Mouse (Mus musculus) macrophage (primary cell): ENCODE measurements around the gene Rad21l. TPM values are rescaled to one million over a fixed set of nuclear protein-coding genes. Genes with fewer than 3 reads are reported as not detected.

ENCODE experiments used
- H3K27ac ChIP-seq: fragments of 350-480 bp; formaldehyde crosslinking; 2 replicates; pipeline ENCODE4 v1.9.0; 2021
- H3K36me3 ChIP-seq: fragments of 350-480 bp; formaldehyde crosslinking; 2 replicates; pipeline ENCODE4 v1.9.0; 2021; ENCODE audit errors: inconsistent target
- H3K4me3 ChIP-seq: fragments of 350-480 bp; formaldehyde crosslinking; 2 replicates; pipeline ENCODE4 v1.9.0; 2021; ENCODE audit errors: inconsistent target
- H3K79me2 ChIP-seq: fragments of 350-480 bp; formaldehyde crosslinking; 2 replicates; pipeline ENCODE4 v1.9.0; 2021; ENCODE audit errors: inconsistent target
- WGBS: methylation state at CpG from one replicate; pipeline ENCODE4 v1.1.7; 2026; ENCODE audit warnings: inconsistent platforms; ENCODE audit not compliant: missing documents; 5-methylcytosine and 5-hydroxymethylcytosine counted together
- polyA plus RNA-seq: library from polyadenylated mRNA; stranded (reverse); fragments of 250-400 nt; gene quantifications from 3 replicates; pipeline ENCODE4 v1.2.4, GENCODE M21; 2018; ENCODE audit warnings: inconsistent platforms
- total RNA-seq, 78 experiments: library from RNA; depleted of rRNA; stranded (reverse); fragments of 250-400 nt; gene quantifications; 1 replicate in 9 of 78; 2 replicates in 24 of 78; 3 replicates in 43 of 78; 4 replicates in 2 of 78; pipeline ENCODE4 v1.2.4; 2018; ENCODE audit warnings: inconsistent platforms in 56 of 78

Rad21l gene
- total RNA-seq (2018; cell fraction: chromatin; rRNA removed), result not detected
- not detected for total RNA-seq (2018; cell fraction: cytosol; rRNA removed)
- not detected for total RNA-seq (2018; cell fraction: nucleus; rRNA removed)
- not detected in 3 replicates for polyA plus RNA-seq

DNA sequence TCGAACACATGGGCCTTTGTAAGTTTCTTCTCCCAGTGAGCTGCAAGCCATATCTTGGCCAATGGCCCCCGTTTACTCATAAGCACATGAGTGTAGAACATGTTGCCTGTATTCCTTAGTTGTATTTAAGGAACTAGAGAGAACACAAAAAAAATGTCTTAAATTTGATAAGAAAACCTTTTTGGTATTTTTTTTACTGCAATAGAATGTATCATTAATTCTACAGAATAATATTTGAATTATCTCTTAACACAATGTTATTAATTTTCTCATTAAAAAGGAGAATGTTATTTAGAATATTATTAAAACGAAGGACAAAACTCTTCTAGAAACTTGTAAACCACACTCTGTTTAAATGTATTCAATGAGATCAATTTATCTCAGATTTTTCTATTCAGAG lies at the start of gene Rad21l:
TSS of gene Rad21l (minus strand) at position 101 of the 400 bp plus-strand sequence.
- Histone ChIP-seq H3K79me2 (no peaks in the 10 kb centered on the region), H3K27ac (no peak within 1 kb of the TSS), H3K4me3 (no peak within 1 kb of the TSS), H3K36me3 (no peaks in the 10 kb centered on the region)
- WGBS, result 63% methylated on average over 3 of the region's 3 CpGs

- Histone ChIP-seq H3K79me2 (no peaks in the 10 kb centered on the region), H3K36me3 (peaks cover 39% of the 10 kb centered on the region), H3K4me3 (no peak overlapping the region), H3K27ac (no peak overlapping the region)
- WGBS, result 100% methylated on average over 2 of the region's 2 CpGs
Observed at GRCm38 (mm10) chr2:151716318-151717055, 48.2 kb upstream of the Rad21l start.

DNA sequence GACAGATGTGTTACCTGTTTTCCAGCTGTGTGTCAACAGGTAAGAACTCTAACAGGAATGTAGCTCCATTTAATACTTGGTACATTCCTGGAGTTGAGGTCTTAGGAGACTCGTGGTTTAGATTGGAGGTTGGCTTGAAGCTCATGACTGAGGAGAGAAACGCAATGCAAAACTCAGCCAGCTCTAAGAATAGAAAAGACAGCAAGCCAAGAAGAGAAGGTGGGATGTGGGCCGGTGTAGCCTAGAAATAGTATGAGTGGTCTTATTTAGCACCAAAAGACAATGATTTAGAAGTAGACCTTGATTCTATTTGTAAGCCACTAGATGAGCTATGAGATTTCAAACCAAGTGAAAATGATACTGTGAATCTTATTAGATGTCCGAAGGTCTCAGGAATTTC lies 47.2 kb upstream of the Rad21l start:
- H3K79me2 ChIP-seq, result no peaks in the 10 kb centered on the region
- no peak overlapping the region for H3K4me3 ChIP-seq
- peaks cover 33% of the 10 kb centered on the region for H3K36me3 ChIP-seq
- no peak overlapping the region for H3K27ac ChIP-seq
- WGBS, result 90% methylated on average over 4 of the region's 4 CpGs

GRCm38 (mm10) chr2:151712647-151713046 lies 44.3 kb upstream of the Rad21l start:
- peaks cover 9% of the 10 kb centered on the region for H3K36me3 ChIP-seq
- H3K4me3 ChIP-seq, result no peak overlapping the region
- 42% methylated on average over 3 of the region's 3 CpGs for WGBS
- no peak overlapping the region for H3K27ac ChIP-seq
- H3K79me2 ChIP-seq, result no peaks in the 10 kb centered on the region

DNA sequence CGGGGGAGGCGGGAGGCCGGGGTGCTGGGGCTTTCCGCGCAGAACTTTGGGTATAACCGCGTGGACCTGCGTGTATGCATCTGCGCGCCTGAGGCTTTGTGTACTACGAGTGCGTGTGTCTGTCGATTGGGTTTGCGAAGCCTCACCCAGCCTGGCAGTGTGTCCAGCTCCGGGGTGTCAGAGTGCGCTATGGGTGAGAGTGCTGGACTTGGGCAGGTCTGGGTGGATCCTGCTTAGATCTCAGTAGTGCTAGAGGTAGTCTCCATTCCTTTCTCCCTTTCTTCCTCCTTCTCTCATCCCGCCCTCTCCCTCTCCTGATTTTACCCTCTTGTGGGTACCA lies 34.5 kb upstream of the Rad21l start:
- Histone ChIP-seq H3K27ac (no peak overlapping the region), H3K4me3 (no peak overlapping the region), H3K79me2 (no peaks in the 10 kb centered on the region), H3K36me3 (no peaks in the 10 kb centered on the region)
- WGBS, result 6% methylated on average over 13 of the region's 17 CpGs

DNA sequence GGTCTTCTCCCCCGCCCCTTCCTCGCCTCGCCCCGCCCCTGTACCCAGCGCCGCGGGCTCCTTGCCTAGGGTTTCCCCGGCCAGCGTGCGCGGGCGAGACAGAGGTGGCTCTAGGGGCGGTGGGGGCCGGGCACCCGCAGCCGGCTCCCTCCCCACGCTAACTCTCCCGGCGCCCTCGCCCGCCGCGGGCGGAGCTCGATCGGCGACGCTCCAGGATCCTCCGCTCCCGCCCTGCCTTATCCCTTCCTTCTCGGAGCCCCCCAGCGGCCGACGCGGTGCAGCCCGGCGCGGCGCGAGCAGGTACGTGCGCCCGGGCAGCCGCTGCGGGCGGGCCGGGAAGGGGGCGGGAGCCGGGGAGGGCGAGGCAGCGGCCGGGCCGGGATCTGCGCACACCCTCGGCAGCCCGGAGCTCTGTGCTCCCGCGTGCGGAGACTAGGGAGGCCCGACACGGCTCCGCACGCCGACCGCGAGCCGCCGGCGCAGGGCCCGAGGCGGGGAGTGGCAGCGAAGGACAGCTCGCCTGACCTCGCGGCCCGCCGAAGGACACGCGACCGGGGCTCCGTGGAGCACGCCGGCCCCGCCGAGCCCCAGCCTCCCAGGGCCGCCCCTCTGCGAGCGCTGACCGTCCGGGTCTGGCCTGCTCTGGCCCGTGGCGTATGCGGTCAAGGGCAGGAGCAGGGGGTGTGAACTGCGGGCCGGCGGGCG lies 34.0 kb upstream of the Rad21l start:
- Histone ChIP-seq H3K36me3 (no peaks in the 10 kb centered on the region), H3K27ac (no peak overlapping the region)
- WGBS, result 3% methylated on average over 74 of the region's 97 CpGs

DNA sequence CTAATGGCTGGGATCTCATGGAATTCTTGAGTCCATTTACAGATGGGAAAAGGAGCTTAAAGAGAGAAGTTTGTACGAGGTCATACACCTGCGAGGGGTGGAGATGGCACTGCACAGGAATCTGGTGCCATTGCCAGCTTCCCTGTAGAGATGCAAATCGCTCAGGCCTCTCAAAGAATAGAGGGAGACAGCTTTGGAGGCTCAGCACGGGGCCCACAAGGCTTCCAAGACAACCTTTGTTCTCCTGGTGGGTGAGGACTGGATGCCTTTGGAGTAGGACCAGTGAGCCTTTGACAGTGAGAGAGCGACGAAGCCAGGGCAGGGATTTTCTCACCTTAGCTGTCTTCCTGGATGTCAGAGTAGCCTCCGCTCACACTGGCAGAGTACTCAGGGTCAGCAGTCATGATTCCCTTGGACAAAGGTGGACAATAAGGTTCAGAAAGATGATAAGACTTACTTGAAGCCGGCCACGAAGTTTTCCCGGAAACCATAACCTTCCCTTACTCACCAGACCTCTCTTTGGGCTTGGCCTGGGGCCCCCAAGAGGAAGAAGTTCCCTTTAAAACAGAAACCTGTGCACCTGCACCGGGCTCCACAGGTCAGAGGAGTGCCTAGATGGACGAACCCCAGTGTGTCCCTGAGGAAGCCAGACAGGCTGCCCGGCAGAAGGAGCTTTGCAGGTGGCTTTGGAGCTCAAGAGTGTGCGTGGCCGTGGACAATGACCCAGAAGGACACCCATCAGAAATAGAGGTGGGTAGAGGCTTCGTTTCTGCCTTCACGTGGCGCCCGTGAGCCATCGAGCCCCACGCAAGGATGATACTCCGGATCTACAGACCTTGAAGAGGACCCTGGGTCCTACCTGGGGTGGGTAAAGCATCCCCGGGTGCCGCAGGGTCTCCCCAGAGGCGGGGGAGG lies 33.2 kb upstream of the Rad21l start, which contains the start of gene Tmem74b:
TSS of gene Tmem74b (plus strand) at position 778 of the 915 bp plus-strand sequence.
- WGBS, result 11% methylated on average over 24 of the region's 25 CpGs

More for the DNA sequence above, 34.0 kb upstream of the Rad21l start:
- no peak overlapping the region for H3K4me3 ChIP-seq
- H3K79me2 ChIP-seq, result no peaks in the 10 kb centered on the region

DNA sequence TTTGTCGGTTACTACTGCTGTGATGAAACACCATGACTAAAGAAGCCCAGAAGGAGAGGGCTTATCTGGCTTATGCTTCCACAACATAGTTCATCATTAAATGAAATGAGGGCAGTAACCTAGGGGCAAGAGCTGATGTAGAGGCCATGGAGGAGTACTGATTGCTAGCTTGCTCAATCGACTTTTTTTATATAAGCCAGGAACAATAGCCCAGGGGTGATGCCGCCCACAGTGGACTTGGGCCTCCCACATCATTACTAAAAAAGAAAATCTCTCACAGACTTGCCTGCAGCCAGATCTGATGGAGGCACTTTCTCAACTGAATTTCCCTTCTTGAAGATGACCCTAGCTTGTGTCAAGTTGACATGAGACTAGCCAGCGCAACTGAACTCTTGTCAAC lies 14.6 kb upstream of the Rad21l start:
- Histone ChIP-seq H3K27ac (no peak overlapping the region), H3K4me3 (no peak overlapping the region), H3K79me2 (no peaks in the 10 kb centered on the region), H3K36me3 (no peaks in the 10 kb centered on the region)
- 84% methylated on average over 4 of the region's 4 CpGs for WGBS

More for the DNA sequence above, 33.2 kb upstream of the Rad21l start, which contains the start of gene Tmem74b:
- no peak within 1 kb of the TSS for H3K27ac ChIP-seq
- no peaks in the 10 kb centered on the region for H3K79me2 ChIP-seq
- no peak within 1 kb of the TSS for H3K4me3 ChIP-seq
- no peaks in the 10 kb centered on the region for H3K36me3 ChIP-seq

- no peaks in the 10 kb centered on the region for H3K79me2 ChIP-seq
- H3K4me3 ChIP-seq, result no peak overlapping the region
- WGBS, result 49% methylated on average over 3 of the region's 3 CpGs
- no peak overlapping the region for H3K27ac ChIP-seq
- no peaks in the 10 kb centered on the region for H3K36me3 ChIP-seq
Observed at GRCm38 (mm10) chr2:151682357-151682756, 14.0 kb upstream of the Rad21l start.

DNA sequence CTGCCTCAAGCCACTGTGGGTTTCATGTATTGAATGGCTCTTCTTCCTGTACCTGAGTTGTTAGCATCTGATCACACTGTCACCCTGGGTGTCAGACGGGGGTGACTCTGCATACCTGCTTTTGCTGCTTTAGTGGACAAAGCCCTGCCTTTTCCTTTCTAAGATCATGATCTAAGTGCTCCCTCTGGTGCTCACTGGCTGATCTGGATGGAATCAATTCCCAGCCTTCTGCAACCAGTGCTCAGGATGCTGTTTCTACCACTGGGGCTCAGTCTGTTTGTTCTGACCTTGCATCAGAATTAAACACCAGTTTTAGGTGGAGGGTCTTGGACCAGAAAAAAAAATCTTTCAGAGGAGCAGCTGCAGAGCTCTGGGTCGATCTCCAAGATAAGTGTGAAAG lies 7.9 kb upstream of the Rad21l start:
- Histone ChIP-seq H3K36me3 (no peaks in the 10 kb centered on the region), H3K79me2 (no peaks in the 10 kb centered on the region), H3K4me3 (no peak overlapping the region), H3K27ac (no peak overlapping the region)
- 53% methylated on average over 2 of the region's 2 CpGs for WGBS

- Histone ChIP-seq H3K36me3 (no peaks in the 10 kb centered on the region), H3K79me2 (no peaks in the 10 kb centered on the region), H3K4me3 (no peak overlapping the region), H3K27ac (no peak overlapping the region)
- 71% methylated on average over 1 of the region's 1 CpGs for WGBS
Observed at GRCm38 (mm10) chr2:151670968-151671329, 2.6 kb upstream of the Rad21l start.

- H3K27ac ChIP-seq, result no peak overlapping the region
- no peak overlapping the region for H3K4me3 ChIP-seq
- no peaks in the 10 kb centered on the region for H3K36me3 ChIP-seq
- WGBS, result 48% methylated on average over 48 of the region's 48 CpGs
- no peaks in the 10 kb centered on the region for H3K79me2 ChIP-seq
Observed at GRCm38 (mm10) chr2:151670026-151670967, 2.0 kb upstream of the Rad21l start.

- Histone ChIP-seq H3K4me3 (no peak overlapping the region), H3K36me3 (no peaks in the 10 kb centered on the region), H3K27ac (no peak overlapping the region), H3K79me2 (no peaks in the 10 kb centered on the region)
- 0% methylated on average over 1 of the region's 1 CpGs for WGBS
Observed at GRCm38 (mm10) chr2:151652053-151652452, 16.3 kb downstream of the Rad21l start.

- WGBS, result 43% methylated on average over 2 of the region's 2 CpGs
- no peaks in the 10 kb centered on the region for H3K36me3 ChIP-seq
- no peak overlapping the region for H3K4me3 ChIP-seq
- no peak overlapping the region for H3K27ac ChIP-seq
- H3K79me2 ChIP-seq, result no peaks in the 10 kb centered on the region
Observed at GRCm38 (mm10) chr2:151636015-151636402, 32.3 kb downstream of the Rad21l start.
